Mouse (Mus musculus) heart, postnatal 36 days (tissue): ENCODE results near the gene Srm. TPM values are rescaled to one million over a fixed set of nuclear protein-coding genes. Genes with fewer than 3 reads are reported as not detected.
A peak's percentile ranks its signal among the peaks of the same experiment; 100 is the strongest.

ENCODE experiments used
- DNase-seq, 2 experiments: peaks; one replicate each; pipeline ENCODE4 v3.0.0; 2021 to 2022
- intact Hi-C: fragments of 180-260 bp; cut with DNase I; formaldehyde crosslinking; loops from one replicate; pipeline ENCODE4 v1.15.1; 2025
- total RNA-seq, 2 experiments: library from RNA; stranded (reverse); gene quantifications; 2 replicates each; pipeline ENCODE4 v1.2.3; 2021

Srm gene
- total RNA-seq, 2 experiments from 2014 or later: 17.5 to 18.7 TPM

GRCm38 (mm10) chr4:148600316-148600715 is 9.0 kb downstream of the Srm start:
- intact Hi-C loops: no loop called here
- DNase-seq: no peak

- DNase-seq: no peak
- intact Hi-C loops: no loop called here
Observed at GRCm38 (mm10) chr4:148601871-148602270, 10.6 kb downstream of the Srm start.

- DNase-seq: no peak
- intact Hi-C loops: no loop called here
Observed at GRCm38 (mm10) chr4:148602357-148603120, 11.2 kb downstream of the Srm start, which contains the start of gene Masp2. Gene Masp2 (plus strand): TSS chr4:148602554.

GRCm38 (mm10) chr4:148603376-148604139 is 12.3 kb downstream of the Srm start:
- intact Hi-C loops: no loop called here
- no peak for DNase-seq

GRCm38 (mm10) chr4:148604141-148604540 is 12.8 kb downstream of the Srm start:
- intact Hi-C loops: no loop called here
- no peak for DNase-seq

- peak; percentile 25 to 57 for DNase-seq
- intact Hi-C loops: loop anchor here (5.0 kb wide), 1 partner anchor 47 kb away; the partner anchor contains the start of gene Exosc10
Observed at GRCm38 (mm10) chr4:148604541-148605165, 13.3 kb downstream of the Srm start.

- intact Hi-C loops: loop anchor here (2.0 to 5.0 kb wide), 2 partner anchors 50 to 437 kb away; partner anchors contain the start of gene Exosc10
- DNase-seq: peak; percentile 70 to 83
Observed at GRCm38 (mm10) chr4:148607758-148608157, 16.5 kb downstream of the Srm start.

- no peak for DNase-seq
Observed at GRCm38 (mm10) chr4:148609805-148610204, 18.5 kb downstream of the Srm start.

GRCm38 (mm10) chr4:148610631-148611364 is 19.5 kb downstream of the Srm start:
- intact Hi-C loops: no loop called here
- no peak for DNase-seq

More at GRCm38 (mm10) chr4:148609805-148610204, 18.5 kb downstream of the Srm start:
- intact Hi-C loops: loop anchor here (5.0 kb wide), 1 partner anchor 53 kb away; the partner anchor contains the start of gene Exosc10

- DNase-seq: no peak
- intact Hi-C loops: no loop called here
Observed at GRCm38 (mm10) chr4:148612557-148612956, 21.3 kb downstream of the Srm start.

GRCm38 (mm10) chr4:148613738-148614137 is 22.4 kb downstream of the Srm start:
- no peak for DNase-seq
- intact Hi-C loops: no loop called here

- intact Hi-C loops: no loop called here
- DNase-seq: no peak
Observed at GRCm38 (mm10) chr4:148619805-148620204, 28.5 kb downstream of the Srm start.

- intact Hi-C loops: no loop called here
- DNase-seq: no peak
Observed at GRCm38 (mm10) chr4:148620718-148621117, 29.4 kb downstream of the Srm start.

- intact Hi-C loops: no loop called here
- DNase-seq: no peak
Observed at GRCm38 (mm10) chr4:148622485-148622884, 31.2 kb downstream of the Srm start.

GRCm38 (mm10) chr4:148623609-148624008 is 32.3 kb downstream of the Srm start:
- no peak for DNase-seq
- intact Hi-C loops: no loop called here

GRCm38 (mm10) chr4:148625010-148625409 is 33.7 kb downstream of the Srm start:
- intact Hi-C loops: no loop called here
- DNase-seq: no peak

- no peak for DNase-seq
Observed at GRCm38 (mm10) chr4:148625756-148626622, 34.7 kb downstream of the Srm start.

GRCm38 (mm10) chr4:148626623-148627185 is 35.4 kb downstream of the Srm start, which contains the start of gene Tardbp:
Gene Tardbp (minus strand): TSS chr4:148627019.
- DNase-seq: peak; percentile 96 to 97
- intact Hi-C loops: no loop called here

More at GRCm38 (mm10) chr4:148625756-148626622, 34.7 kb downstream of the Srm start:
- intact Hi-C loops: no loop called here

GRCm38 (mm10) chr4:148627246-148627645 is 35.9 kb downstream of the Srm start:
- intact Hi-C loops: no loop called here
- no peak for DNase-seq
